Mouse (Mus musculus): ENCODE results near the gene Cmtm3.
"Not testable (repeated sequence)": the region's sequence is repeated elsewhere in the genome, so short reads cannot be mapped to it uniquely, and the experiment has no call there.

Gene Cmtm3

DNA sequence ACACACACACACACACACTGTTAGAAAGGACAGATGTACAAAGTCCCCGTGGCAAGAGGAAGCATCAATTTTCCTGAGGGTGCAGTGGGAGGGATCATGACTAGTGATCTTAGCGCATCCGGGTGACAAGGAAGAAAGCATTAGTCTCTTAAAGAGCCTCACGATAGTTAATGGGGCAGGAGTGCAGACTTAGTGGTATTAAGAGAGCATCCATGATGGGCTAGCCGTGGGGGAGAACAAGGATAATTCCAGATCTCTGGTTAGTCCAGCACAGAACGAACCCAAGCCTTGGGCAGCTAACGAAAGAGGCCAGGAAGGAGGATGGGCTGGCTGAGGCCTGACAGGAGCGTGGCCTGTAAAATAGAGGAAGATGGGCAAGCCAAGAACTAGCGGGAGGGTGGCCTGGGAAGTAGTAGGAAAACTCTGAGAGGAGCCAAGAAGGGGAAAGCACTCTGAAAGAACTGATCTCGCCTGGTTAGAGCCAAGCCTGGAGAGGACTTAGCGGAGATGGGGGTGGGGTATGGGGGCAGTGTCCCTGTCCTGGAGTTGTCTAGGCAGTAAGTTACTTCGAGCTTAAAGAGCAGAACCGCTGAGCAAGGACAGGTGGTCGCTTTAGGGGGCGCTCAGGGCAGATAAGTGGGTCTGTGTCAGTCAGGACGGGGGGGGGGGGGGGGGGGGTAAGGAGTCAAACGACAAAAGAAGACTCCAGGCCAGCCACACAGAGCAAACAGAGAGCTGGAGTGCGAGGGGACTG, at the start of gene Cmtm3:
Gene Cmtm3 (plus strand): TSS at position 182 of the 754 bp plus-strand sequence.
- DNase-seq (ENCODE audit: low spot score in 2 of 2), result peak; percentile 20 to 27

DNA sequence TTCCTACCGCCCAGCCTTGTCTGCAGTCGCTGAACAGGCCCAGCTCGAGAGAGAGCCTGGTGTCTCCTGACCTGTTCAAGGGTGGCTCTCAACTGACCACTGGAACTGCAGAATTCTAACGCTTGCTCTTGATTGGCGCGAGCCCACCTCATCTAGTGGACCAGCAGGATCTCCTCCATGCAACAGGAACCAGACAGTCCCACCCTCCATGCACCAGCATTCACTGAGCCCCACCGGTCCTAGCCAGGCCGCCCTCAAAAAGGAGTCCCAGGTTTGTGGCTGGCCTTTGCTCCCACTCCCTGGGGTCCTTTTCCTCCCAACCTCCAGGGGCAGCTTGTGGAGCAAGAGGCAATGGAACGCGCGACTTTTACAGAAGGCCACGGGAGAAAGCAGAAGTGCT, 46.1 kb upstream of the Cmtm3 start, which contains the start of gene Cmtm2a:
Gene Cmtm2a (minus strand): TSS at position 101 of the 400 bp plus-strand sequence.
- not testable (repeated sequence) for DNase-seq (ENCODE audit: low spot score in 2 of 2)

DNA sequence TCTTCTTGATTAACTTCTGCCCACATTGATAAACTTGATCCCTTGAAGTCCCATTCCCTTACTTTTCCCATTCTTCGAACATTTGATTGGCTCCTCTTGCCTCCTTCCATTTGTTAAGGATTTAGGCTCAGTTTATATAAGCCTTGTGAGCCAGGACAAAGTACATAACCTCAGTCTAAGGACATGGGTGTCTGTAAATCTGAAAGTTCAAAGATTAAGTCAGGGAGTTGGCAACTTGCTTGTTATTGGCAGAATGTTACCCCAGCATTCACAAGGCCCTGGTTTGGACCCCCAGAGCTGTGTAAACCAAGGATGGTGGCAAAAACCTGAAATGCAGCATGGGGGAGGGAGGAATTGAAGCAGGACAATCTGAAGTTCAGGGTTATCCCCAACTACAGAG, 44.8 kb upstream of the Cmtm3 start:
- DNase-seq (ENCODE audit: low spot score in 2 of 2), result no peak

DNA sequence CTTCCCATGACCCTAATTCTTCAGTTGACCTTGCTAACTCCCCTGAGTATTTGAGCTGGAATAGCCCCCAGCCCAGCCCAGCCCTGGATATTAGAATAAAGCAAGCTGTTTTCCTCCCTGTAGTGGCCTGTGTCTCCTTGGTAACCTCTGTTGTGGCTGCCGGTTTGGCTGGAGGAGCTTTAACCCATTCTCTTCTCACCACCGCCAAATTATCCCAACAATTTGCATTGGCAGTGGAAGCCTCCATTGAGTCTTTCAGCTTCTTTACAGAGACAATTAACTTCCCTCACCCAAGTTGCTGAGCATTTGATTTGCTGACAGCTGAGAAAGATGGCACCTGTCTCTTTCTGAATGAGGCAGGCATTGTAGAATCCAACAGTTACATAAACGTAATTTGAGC, 37.6 kb upstream of the Cmtm3 start:
- not testable (repeated sequence) for DNase-seq (ENCODE audit: low spot score in 2 of 2)

DNA sequence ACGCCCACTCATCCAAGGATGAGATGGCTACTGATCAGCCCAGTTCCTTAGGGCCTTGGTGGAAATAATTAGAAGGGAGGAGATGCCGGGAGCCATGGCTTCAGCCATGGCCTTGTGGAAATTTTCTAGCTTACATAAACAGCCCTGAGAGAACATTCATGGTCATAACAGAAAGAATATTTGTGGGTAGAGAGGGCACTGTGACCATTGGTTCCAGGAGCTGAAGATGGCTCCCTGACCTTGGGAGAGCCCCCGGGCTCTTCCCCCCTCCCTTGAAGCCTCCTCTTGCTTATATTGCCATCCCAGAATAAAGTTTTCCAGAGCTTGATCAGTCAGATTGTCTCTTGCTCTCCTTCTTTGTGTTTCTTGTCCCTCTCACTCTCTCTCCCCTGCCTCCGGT, 36.7 kb upstream of the Cmtm3 start:
- not testable (repeated sequence) for DNase-seq (ENCODE audit: low spot score in 2 of 2)

DNA sequence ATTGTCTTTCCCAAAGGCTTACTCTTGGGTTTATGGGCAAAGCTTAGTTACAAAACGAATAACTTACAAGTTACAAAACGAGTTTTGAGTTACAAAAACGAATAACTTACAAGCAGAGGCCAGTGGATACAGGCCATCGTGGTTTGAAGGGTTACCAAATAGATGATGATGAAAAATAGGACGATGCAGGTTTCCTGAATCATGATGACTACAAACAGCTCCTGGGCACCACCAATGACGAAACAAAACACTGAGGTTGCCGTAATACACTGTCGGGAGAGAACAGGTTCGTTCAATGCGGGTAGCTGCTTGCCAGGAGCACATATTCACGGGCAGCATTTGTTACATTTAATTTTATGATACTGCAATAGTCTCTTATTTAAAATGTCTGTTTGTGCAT, 34.2 kb upstream of the Cmtm3 start:
- DNase-seq (ENCODE audit: low spot score in 2 of 2), result no peak

DNA sequence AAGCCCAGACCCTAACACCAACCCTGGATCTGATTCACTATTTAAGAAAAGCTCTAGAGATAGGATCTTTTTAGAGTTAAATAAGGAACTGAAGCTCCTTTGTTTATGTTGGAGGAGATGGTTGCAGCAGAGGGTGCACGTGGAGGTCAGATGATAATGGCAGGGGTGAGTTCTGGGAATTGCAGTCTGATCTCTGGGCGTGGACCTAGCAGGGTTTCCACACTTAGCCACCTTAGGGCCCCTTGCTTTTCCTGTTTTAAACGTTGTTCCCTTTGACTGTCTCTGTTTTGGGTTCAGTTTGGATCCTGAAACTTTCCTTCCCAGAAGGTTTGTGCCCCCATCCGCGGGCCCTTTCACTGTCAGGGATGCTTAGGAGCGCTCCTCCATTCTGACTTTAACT, 30.9 kb upstream of the Cmtm3 start:
- not testable (repeated sequence) for DNase-seq (ENCODE audit: low spot score in 2 of 2)

DNA sequence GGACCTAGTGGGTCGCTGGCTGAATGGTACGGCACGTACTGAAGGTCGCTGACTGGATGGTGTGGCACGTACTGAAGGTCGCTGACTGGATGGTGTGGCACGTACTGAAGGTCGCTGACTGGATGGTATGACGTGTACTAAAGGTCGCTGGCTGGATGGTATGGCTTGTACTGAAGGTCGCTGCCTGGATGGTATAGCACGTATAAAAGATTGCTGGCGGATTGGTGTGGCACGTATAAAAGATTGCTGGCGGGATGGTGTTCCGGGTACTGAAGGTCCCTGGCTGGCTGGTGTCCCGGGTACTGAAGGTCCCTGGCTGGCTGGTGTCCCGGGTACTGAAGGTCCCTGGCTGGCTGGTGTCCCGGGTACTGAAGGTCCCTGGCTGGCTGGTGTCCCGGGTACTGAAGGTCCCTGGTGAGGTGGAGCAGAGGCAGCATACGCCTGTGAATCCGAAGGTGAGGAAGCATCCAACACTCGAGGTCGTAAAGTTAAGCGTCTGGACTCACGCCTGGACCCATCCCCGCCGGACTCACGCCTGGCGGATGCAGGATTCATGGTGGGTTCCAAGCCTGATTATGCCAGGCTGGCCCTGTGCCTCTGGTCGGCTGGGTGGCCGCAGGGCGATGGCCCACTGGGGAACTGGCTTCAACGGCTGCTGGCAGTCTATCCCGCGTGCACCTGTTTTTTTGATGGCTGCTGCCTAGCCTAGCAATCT, 29.6 kb upstream of the Cmtm3 start, which contains the start of the genes Gm45711 and Cmtm1:
Gene Gm45711 (minus strand): TSS at position 641 of the 715 bp plus-strand sequence.
Gene Cmtm1 (minus strand): TSS at position 705 of the 715 bp plus-strand sequence.
- DNase-seq (ENCODE audit: low spot score in 2 of 2), result not testable (repeated sequence)

DNA sequence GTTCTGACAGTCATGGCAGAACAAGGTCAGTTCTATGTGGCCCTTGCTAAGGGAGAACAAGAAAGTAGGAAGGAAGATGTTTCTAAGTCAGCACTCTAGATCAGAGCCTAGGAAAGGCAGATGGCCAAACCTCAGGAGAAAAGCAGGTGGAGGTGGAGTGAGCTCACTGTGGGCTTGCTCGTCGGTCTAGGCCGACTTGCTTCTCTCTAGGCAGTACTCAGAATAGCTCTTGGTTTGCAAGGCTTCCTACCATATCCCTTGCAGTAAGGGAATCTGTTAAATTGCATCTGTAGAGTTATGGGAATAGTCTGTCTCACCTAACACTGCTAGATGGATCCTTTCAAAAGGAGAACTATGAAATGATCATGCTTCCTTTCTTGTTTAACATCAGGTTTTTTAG, 27.2 kb upstream of the Cmtm3 start:
- DNase-seq (ENCODE audit: low spot score in 2 of 2), result not testable (repeated sequence)

DNA sequence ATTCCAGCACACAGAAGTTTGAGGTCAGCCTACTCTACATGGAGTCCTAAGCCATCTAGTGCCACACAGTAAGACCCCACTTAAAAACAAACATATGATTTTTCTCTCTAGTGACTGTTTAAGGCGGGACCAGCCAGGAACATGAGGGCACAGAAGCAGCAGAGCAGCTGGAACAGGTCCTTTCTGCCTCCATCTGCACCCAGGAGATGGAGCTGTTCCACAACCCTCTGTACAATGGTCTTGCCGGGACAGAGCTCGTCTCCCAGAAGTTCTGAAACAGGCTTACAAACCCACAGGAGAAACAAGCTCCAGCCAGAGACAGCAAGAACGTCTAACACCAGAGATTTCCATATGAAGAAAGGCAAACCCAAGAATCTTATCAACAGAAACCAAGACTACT, 25.9 kb upstream of the Cmtm3 start:
- no peak for DNase-seq (ENCODE audit: low spot score in 2 of 2)

DNA sequence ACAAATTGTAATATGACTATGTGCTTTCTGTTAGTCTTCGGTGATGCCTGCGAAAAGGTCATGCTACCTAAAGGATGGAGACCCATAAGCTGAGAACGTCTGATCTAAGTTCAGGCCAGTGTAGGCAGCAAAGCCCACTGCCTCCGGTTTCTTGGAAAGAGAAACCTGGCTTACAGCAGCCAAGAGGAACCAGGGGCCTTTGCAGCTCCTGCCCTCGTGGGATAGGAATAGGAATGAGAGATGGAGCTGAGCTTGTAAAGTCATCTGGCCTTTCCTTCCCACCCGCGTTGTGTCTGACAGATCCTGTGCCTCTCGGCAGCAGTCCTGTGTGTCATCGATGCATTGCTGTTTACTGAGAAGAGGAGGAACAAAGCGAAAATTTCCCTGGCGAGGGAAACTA, 17.9 kb upstream of the Cmtm3 start, which contains the start of gene Gm11020:
Gene Gm11020 (plus strand): TSS at position 301 of the 400 bp plus-strand sequence.
- DNase-seq (ENCODE audit: low spot score in 2 of 2), result not testable (repeated sequence)

DNA sequence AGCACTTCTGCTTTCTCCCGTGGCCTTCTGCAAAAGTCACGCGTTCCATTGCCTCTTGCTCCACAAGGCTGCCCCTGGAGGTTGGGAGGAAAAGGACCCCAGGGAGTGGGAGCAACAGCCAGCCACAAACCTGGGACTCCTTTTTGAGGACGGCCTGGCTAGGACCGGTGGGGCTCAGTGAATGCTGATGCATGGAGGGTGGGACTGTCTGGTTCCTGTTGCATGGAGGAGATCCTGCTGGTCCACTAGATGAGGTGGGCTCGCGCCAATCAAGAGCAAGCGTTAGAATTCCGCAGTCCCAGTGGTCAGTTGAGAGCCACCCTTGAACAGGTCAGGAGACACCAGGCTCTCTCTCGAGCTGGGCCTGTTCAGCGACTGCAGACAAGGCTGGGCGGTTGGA, 17.3 kb upstream of the Cmtm3 start, which contains the start of gene Cmtm2b:
Gene Cmtm2b (plus strand): TSS at position 301 of the 400 bp plus-strand sequence.
- not testable (repeated sequence) for DNase-seq (ENCODE audit: low spot score in 2 of 2)

DNA sequence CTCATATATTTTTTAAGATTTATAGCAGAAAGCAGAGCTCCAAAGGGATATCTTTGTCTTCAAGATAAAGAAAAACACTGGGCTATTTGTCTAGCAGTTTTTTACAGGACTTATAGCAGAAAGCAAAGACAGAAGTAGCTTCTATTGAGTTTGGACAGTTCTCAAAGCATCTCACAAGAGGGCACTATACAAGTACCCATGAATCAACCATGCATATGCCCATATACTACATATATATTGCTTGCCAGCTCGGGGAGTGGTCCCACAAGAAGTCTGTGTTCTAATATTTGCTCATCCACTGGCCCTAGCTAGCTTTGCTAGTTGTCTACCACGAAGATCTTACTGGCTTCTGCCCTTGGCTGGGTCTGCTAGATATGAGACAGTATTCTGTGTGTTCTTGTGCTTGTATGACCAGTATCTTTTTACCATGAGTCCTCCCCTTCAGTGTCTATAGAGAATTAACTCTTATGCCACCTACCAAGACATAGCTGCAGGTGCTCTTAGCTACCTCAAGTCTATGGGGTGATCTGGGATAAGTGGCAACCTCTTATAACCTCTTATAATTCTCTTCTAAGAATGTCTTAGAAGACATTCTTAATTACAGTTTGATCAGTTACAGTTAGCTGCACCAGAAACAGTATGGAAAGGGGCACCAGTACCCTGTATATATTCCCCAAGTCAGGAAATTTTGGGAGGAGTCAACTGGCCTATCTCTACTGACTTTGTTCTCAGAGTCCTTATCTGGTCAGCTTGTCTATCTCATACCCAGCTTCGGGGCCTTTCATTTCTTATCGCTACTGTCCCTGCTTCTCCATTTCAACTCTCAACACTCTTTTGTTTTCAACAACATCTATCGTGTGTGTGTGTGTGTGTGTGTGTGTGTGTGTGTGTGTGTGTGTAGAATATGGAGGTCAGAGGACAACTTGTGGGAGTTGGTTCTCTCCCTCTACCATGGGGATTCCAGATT, 6.3 kb upstream of the Cmtm3 start:
- no peak for DNase-seq (ENCODE audit: low spot score in 2 of 2)

DNA sequence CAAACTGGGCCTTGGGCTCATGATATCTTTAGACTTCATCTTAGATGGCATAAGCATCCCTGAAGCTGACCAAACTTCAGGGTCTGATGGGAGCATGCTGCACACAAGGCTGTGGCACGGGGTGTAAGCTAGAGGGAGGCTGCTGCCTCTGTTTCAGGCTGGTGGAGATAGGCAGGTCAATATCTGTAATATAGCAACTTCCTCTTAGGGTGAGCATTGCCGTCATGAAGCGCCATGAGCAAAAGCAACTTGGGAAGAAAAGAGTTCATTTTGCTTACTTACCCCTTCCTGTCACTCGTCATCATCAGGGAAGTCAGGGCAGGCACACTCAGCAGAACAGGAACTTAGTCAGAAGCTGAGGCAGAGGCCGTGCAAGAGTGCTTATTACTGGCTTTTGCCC, 5.4 kb upstream of the Cmtm3 start:
- no peak for DNase-seq (ENCODE audit: low spot score in 2 of 2)

DNA sequence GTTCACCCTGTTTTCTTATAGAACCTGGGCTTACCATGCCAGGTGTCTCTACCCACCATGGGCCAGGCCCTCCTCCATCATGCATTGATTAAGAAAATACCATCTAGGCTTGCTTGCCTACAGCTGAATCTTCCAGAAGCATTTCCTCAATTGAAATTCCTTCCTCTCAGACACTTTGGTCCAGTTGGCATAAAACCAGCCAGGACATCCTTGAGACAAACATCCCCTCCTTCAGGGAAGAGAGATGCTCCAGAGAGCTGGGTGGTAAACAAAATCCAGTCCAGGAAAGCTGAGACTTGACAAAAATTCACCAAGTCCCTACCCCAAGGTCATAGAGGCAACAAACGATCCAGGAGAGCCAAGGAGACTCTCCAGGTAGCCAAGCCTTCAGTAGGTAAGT, 5.0 kb upstream of the Cmtm3 start:
- no peak for DNase-seq (ENCODE audit: low spot score in 2 of 2)

DNA sequence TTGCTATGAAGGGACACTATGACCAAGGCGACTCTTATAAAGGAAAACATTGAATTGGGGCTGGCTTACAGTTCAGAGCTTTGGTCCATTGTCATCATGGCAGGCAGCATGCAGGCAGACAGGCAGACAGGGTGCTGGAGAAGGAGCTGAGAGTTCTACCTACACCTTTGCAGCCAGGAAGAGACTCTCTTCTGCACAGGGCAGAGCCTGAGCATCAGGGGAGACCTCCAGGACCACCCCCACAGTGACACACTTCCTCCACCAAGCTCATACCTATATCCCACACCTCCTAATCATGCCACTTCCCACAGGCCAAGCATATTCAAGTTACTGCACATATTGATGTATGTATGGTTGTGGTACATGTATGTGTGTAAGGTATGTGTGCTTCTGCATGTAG, 2.4 kb upstream of the Cmtm3 start:
- no peak for DNase-seq (ENCODE audit: low spot score in 2 of 2)

DNA sequence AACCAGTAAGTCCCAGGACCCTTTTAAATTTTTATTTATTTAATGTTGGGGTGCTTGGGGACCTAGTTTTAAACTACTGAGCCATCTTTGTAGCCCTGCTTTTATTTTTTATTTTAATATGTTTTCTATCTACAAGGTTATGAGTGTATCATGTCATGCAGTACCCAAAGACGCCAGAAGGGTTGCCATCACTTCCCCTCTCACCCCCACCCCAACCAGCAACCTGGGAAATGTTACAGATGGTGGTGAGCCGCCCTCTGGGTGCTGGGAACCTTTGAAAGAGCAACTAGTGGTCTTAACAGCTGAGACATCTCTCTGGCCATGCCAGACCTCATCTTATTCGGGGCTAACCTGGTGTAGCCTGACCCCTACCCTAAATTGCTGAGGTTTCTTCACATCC, 1.3 kb upstream of the Cmtm3 start:
- DNase-seq (ENCODE audit: low spot score in 2 of 2), result no peak

DNA sequence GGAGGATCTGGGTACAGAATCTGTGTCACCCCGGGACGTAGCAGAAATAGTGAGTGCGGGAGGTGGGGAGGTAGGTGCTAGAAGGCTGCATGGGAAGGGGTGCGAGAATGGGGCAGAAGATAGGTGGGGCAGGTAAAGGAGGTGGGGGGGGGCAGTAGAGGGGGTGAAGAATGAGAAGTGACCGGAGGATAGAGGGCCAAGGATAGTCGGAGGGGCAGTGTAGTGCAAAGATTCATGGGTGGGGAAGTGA, 698 bp downstream of the Cmtm3 start:
- no peak for DNase-seq (ENCODE audit: low spot score in 2 of 2)

DNA sequence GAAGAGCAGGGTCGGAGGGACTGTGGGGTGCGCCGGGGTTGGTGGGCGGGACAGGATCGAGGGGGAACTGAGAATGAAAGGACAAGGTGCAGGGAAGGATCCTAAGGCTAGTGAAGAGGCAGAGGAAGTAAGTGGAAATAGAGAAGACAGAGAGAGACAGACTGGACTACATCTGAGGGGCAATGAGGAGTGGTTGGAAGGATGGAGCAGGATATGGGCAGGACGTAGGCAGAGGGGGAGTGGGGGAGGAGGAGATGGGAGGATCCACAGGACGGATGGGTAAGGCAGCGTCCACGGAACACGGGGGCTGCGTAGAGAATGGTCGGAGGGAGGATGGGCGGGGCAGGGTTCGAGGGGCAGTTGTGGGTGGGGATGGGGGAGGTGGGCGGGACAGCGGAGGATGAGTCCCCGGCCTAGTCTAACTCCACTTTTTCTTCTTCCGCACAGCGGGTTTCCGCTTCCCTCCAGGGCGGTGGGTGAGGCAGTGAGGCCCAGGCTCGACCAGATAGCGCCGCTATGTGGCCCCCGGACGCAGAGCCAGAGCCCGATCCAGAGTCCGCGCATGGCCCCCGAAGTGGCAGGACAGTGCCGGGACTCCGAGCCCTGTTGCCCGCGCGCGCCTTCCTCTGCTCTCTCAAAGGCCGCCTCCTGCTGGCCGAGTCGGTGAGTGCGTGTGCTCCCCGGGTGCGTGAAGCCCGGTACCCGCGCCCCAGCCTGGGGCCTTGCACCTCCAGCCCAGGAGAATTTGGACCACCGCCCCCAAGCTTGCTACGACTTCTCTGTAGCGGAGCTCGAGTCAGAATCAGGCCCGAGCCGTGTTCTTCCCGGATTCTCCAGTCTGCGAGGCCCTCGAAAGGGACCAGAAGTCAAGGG, 1.3 kb downstream of the Cmtm3 start:
- DNase-seq (ENCODE audit: low spot score in 2 of 2), result peak; percentile 59 to 76

DNA sequence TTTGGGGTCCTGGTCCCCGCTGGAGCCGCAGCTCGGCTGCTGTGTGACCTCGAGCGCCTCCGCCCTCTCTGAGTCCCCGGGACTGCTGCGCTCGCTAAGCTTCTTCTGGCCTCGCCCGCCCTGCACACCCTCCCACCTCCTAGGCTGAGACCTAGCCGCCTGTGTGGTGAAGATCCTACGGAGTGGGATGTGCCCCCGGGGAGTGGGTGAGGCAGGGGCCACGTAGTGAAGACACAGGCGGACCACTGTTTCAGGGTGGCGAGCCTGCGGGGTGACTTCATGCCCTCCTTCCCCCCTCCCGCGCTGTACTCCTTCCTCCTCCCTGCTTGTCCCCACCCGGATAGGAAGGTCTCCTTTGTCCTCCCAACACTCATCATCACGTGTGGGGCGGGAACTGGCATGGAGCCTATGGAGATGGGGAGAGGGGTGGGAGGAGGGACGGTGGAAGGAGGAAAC, 1.9 kb downstream of the Cmtm3 start:
- peak; percentile 43 to 74 for DNase-seq (ENCODE audit: low spot score in 2 of 2)

DNA sequence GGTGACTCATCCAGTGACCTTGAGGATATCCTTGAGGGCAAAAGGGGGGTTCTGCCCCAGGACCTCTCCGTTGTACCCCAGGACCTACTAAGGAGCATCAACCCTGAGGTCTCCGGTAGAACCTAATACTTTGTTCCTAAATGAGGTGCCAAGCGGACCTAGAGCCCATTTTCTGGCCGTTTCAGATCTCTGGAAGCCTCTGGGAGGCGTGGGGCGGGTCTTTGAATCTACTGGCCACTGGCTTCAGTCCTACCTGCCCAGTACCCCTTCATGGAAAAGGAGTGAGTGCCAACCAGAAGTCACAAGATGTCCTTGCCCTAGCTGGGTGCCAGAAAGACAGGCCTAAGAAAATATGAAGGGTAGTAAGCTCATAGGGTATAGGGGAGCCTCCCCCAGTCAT, 2.5 kb downstream of the Cmtm3 start:
- DNase-seq (ENCODE audit: low spot score in 2 of 2), result no peak
